Mouse (Mus musculus) stomach, postnatal 0 days (tissue): ENCODE measurements around the gene Rnf26. TPM values are rescaled to one million over a fixed set of nuclear protein-coding genes. Genes with fewer than 3 reads are reported as not detected.

Source experiments
- ATAC-seq: fragments of 200-750 bp; cut with Nextera tagmentation; 2 replicates; pipeline ENCODE4 v1.8.0; 2017; ENCODE audit not compliant: low FRiP score, low TSS enrichment
- DNase-seq: peaks from one replicate; pipeline ENCODE4 v3.0.0-alpha.2; 2016; ENCODE audit warnings: low spot score
- H3K27ac ChIP-seq: fragments of 300-500 bp; sonication (generic); replicated peaks from 2 replicates; pipeline ENCODE4 v1.5.1; 2014; ENCODE audit warnings: mild to moderate bottlenecking, control low read depth
- H3K27me3 ChIP-seq: fragments of 300-500 bp; sonication (generic); 2 replicates; pipeline ENCODE4 v1.6.1; 2014; ENCODE audit warnings: low read length; ENCODE audit not compliant: control insufficient read depth, insufficient read depth
- H3K36me3 ChIP-seq: fragments of 300-500 bp; sonication (generic); 2 replicates; pipeline ENCODE4 v1.6.1; 2014; ENCODE audit warnings: low read length, mixed read lengths; ENCODE audit not compliant: control insufficient read depth, insufficient read depth
- H3K4me1 ChIP-seq: fragments of 300-500 bp; sonication (generic); replicated peaks from 2 replicates; pipeline ENCODE4 v1.6.1; 2014; ENCODE audit warnings: antibody characterized with exemption; ENCODE audit not compliant: control insufficient read depth, insufficient read depth
- H3K4me2 ChIP-seq: fragments of 300-500 bp; sonication (generic); replicated peaks from 2 replicates; pipeline ENCODE4 v1.6.1; 2014; ENCODE audit warnings: low read depth, mild to moderate bottlenecking, control low read depth, moderate library complexity
- H3K4me3 ChIP-seq: fragments of 300-500 bp; sonication (generic); 2 replicates; pipeline ENCODE4 v1.5.1; 2014; ENCODE audit warnings: low read depth, low read length, control low read depth
- H3K9ac ChIP-seq: fragments of 300-500 bp; sonication (generic); 2 replicates; pipeline ENCODE4 v1.6.1; 2014; ENCODE audit warnings: mild to moderate bottlenecking, low read length, control low read depth, mixed read lengths
- H3K9me3 ChIP-seq: fragments of 300-500 bp; sonication (generic); 2 replicates; pipeline ENCODE4 v1.6.1; 2016; ENCODE audit warnings: low read length; ENCODE audit not compliant: control insufficient read depth
- CTCF ChIP-seq: IDR thresholded peaks from 2 replicates; pipeline ENCODE4 v1.5.1; 2016; ENCODE audit warnings: antibody characterized with exemption, low read depth, mild to moderate bottlenecking, moderate library complexity
- EP300 ChIP-seq: optimal IDR thresholded peaks from 2 replicates; pipeline ENCODE3; 2016; ENCODE audit warnings: antibody characterized with exemption
- WGBS: fragments of 180-500 bp; shearing (Covaris S2); extraction: QIAGEN DNeasy Blood & Tissue Kit; methylation state at CpG from one replicate; pipeline ENCODE4 v1.1.7; 2014; 5-methylcytosine and 5-hydroxymethylcytosine counted together
- polyA plus RNA-seq: library from polyadenylated mRNA; unstranded; fragments of >200 nt; fragmentation: Nextera tagmentation; extraction: Ambion mirVana; gene quantifications from 2 replicates; pipeline ENCODE4 v1.2.1, GENCODE M21; 2015

Rnf26 gene
- polyA plus RNA-seq, 1 experiment from 2014 or later = 22.0 TPM

- WGBS = 38% methylated on average over 24 of the region's 24 CpGs
- peak; percentile 90 for TF ChIP-seq CTCF
- no peak for TF ChIP-seq EP300
- DNase-seq = peak; percentile 87
- Histone ChIP-seq H3K9ac (no peak overlapping the region), H3K9me3 (no peaks in the 10 kb centered on the region), H3K27ac (no peak overlapping the region), H3K27me3 (no peaks in the 10 kb centered on the region), H3K4me2 (no peak overlapping the region), H3K4me1 (no peaks in the 10 kb centered on the region), H3K4me3 (no peak overlapping the region), H3K36me3 (no peaks in the 10 kb centered on the region; the same call in 1 of the 2 replicates)
- ATAC-seq = peak; percentile 68
Measured at GRCm38 (mm10) chr9:44093612-44094503, 19.5 kb downstream of the Rnf26 start.

- no peak for TF ChIP-seq CTCF
- no peak for TF ChIP-seq EP300
- ATAC-seq (no peak), DNase-seq (no peak)
- Histone ChIP-seq H3K27ac (peak overlapping the region; percentile 9; the same call in 1 of the 2 replicates), H3K4me2 (no peak overlapping the region), H3K4me1 (peaks cover 8% of the 10 kb centered on the region; the same call in 1 of the 2 replicates), H3K4me3 (no peak overlapping the region), H3K27me3 (no peaks in the 10 kb centered on the region), H3K36me3 (no peaks in the 10 kb centered on the region; the same call in 1 of the 2 replicates), H3K9ac (no peak overlapping the region), H3K9me3 (no peaks in the 10 kb centered on the region)
- 69% methylated on average over 12 of the region's 12 CpGs for WGBS
Measured at GRCm38 (mm10) chr9:44088877-44089608, 24.3 kb downstream of the Rnf26 start.

GRCm38 (mm10) chr9:44087761-44088455 is 25.4 kb downstream of the Rnf26 start:
- no peak overlapping the region for H3K4me3 ChIP-seq
- ATAC-seq = no peak

GRCm38 (mm10) chr9:44086960-44087359 is 26.4 kb downstream of the Rnf26 start:
- H3K36me3 ChIP-seq = no peaks in the 10 kb centered on the region
- H3K9ac ChIP-seq = no peak overlapping the region
- H3K4me1 ChIP-seq = peaks cover 8% of the 10 kb centered on the region; the same call in 1 of the 2 replicates
- ATAC-seq = no peak
- H3K4me2 ChIP-seq = no peak overlapping the region
- no peaks in the 10 kb centered on the region for H3K9me3 ChIP-seq
- H3K4me3 ChIP-seq = no peak overlapping the region
- 62% methylated on average over 10 of the region's 10 CpGs for WGBS
- peak; percentile 64 for DNase-seq
- H3K27ac ChIP-seq = no peak overlapping the region
- no peaks in the 10 kb centered on the region for H3K27me3 ChIP-seq
- TF ChIP-seq EP300 (no peak), CTCF (no peak)

More at GRCm38 (mm10) chr9:44087761-44088455, 25.4 kb downstream of the Rnf26 start:
- Histone ChIP-seq H3K9ac (no peak overlapping the region), H3K36me3 (no peaks in the 10 kb centered on the region; the same call in 1 of the 2 replicates), H3K9me3 (no peaks in the 10 kb centered on the region), H3K27me3 (no peaks in the 10 kb centered on the region), H3K4me2 (0 out of 2 replicates have a peak overlapping the region, but pooled peaks have one; percentile 17), H3K4me1 (peaks cover 8% of the 10 kb centered on the region; the same call in 1 of the 2 replicates), H3K27ac (0 out of 2 replicates have a peak overlapping the region, but pooled peaks have one; percentile 18)
- WGBS = 12% methylated on average over 15 of the region's 15 CpGs
- TF ChIP-seq EP300 (no peak), CTCF (no peak)
- peak; percentile 49 for DNase-seq

GRCm38 (mm10) chr9:44085741-44086665 is 27.3 kb downstream of the Rnf26 start:
- Histone ChIP-seq H3K27ac (no peak overlapping the region), H3K4me1 (peaks cover 8% of the 10 kb centered on the region; the same call in 1 of the 2 replicates), H3K36me3 (no peaks in the 10 kb centered on the region), H3K9me3 (no peaks in the 10 kb centered on the region), H3K27me3 (no peaks in the 10 kb centered on the region), H3K9ac (peak overlapping the region; percentile 79; the same call in 1 of the 2 replicates), H3K4me2 (peak overlapping the region; percentile 98), H3K4me3 (peak overlapping the region; percentile 61)
- DNase-seq (no peak), ATAC-seq (no peak)
- 70% methylated on average over 15 of the region's 15 CpGs for WGBS
- TF ChIP-seq CTCF = no peak
- no peak for TF ChIP-seq EP300
